Mouse (Mus musculus) thymus, postnatal 36 days (tissue): Measurements from ENCODE around the gene Zer1.
"Not testable (repeated sequence)": the region's sequence is repeated elsewhere in the genome, so short reads cannot be mapped to it uniquely, and the experiment has no call there.

Experiments used
- DNase-seq, 2 experiments: peaks; one replicate each; pipeline ENCODE4 v3.0.0; 2022; ENCODE audit warnings: mixed read lengths in 2 of 2

The Zer1 gene

GRCm38 (mm10) chr2:30124472-30125274 is at the start of gene Zer1:
Gene Zer1 (minus strand): TSS chr2:30124585.
- DNase-seq = peak; percentile 92 to 93

- DNase-seq = no peak
Measured at GRCm38 (mm10) chr2:30173541-30174240, 49.3 kb upstream of the Zer1 start.

GRCm38 (mm10) chr2:30171997-30172382 is 47.6 kb upstream of the Zer1 start:
- DNase-seq = no peak

- peak; percentile 76 to 84 for DNase-seq
Measured at GRCm38 (mm10) chr2:30171371-30171996, 47.1 kb upstream of the Zer1 start, which contains the start of gene Endog. Gene Endog (plus strand): TSS chr2:30171493.

GRCm38 (mm10) chr2:30166677-30167076 is 42.3 kb upstream of the Zer1 start:
- no peak for DNase-seq

- DNase-seq = no peak
Measured at GRCm38 (mm10) chr2:30164340-30164932, 40.1 kb upstream of the Zer1 start.

- DNase-seq = no peak
Measured at GRCm38 (mm10) chr2:30161809-30162208, 37.4 kb upstream of the Zer1 start.

GRCm38 (mm10) chr2:30159871-30160270 is 35.5 kb upstream of the Zer1 start:
- not testable (repeated sequence) for DNase-seq

GRCm38 (mm10) chr2:30152616-30153015 is 28.2 kb upstream of the Zer1 start:
- DNase-seq = no peak

- DNase-seq = no peak
Measured at GRCm38 (mm10) chr2:30151840-30152239, 27.5 kb upstream of the Zer1 start.

GRCm38 (mm10) chr2:30147466-30147865 is 23.1 kb upstream of the Zer1 start:
- DNase-seq = no peak

- no peak for DNase-seq
Measured at GRCm38 (mm10) chr2:30144436-30144835, 20.1 kb upstream of the Zer1 start.

GRCm38 (mm10) chr2:30140021-30140420 is 15.6 kb upstream of the Zer1 start:
- not testable (repeated sequence) for DNase-seq

- no peak for DNase-seq
Measured at GRCm38 (mm10) chr2:30136458-30136857, 12.1 kb upstream of the Zer1 start.

- no peak for DNase-seq
Measured at GRCm38 (mm10) chr2:30134928-30135620, 10.7 kb upstream of the Zer1 start.

- no peak for DNase-seq
Measured at GRCm38 (mm10) chr2:30134378-30134711, 10.0 kb upstream of the Zer1 start.

- DNase-seq = peak; percentile 99
Measured at GRCm38 (mm10) chr2:30133613-30134377, 9.4 kb upstream of the Zer1 start, which contains the start of gene Tbc1d13. Gene Tbc1d13 (plus strand): TSS chr2:30133746.

- no peak for DNase-seq
Measured at GRCm38 (mm10) chr2:30132801-30133612, 8.6 kb upstream of the Zer1 start.

GRCm38 (mm10) chr2:30131240-30131639 is 6.9 kb upstream of the Zer1 start:
- DNase-seq = not testable (repeated sequence)

- DNase-seq = no peak
Measured at GRCm38 (mm10) chr2:30130156-30130555, 5.8 kb upstream of the Zer1 start.

GRCm38 (mm10) chr2:30128789-30129188 is 4.4 kb upstream of the Zer1 start:
- DNase-seq = no peak
